Mouse (Mus musculus) thymus, adult 2 months (tissue): ENCODE data around the gene Fam92b.

Source experiments
- CTCF ChIP-seq: fragments of 200-500 bp; IDR thresholded peaks from 2 replicates; pipeline ENCODE4 v1.5.1; 2012; ENCODE audit warnings: mild to moderate bottlenecking, control low read depth, low read length, moderate library complexity, borderline replicate concordance; ENCODE audit not compliant: control insufficient read depth, poor library complexity, insufficient read depth; ENCODE audit errors: extremely low read depth
- POLR2A ChIP-seq: fragments of 200-500 bp; IDR thresholded peaks from 2 replicates; pipeline ENCODE4 v1.6.1; 2012; ENCODE audit warnings: mild to moderate bottlenecking, low read length, control low read depth, moderate library complexity; ENCODE audit not compliant: control insufficient read depth, poor library complexity, insufficient read depth; ENCODE audit errors: extremely low read depth

DNA sequence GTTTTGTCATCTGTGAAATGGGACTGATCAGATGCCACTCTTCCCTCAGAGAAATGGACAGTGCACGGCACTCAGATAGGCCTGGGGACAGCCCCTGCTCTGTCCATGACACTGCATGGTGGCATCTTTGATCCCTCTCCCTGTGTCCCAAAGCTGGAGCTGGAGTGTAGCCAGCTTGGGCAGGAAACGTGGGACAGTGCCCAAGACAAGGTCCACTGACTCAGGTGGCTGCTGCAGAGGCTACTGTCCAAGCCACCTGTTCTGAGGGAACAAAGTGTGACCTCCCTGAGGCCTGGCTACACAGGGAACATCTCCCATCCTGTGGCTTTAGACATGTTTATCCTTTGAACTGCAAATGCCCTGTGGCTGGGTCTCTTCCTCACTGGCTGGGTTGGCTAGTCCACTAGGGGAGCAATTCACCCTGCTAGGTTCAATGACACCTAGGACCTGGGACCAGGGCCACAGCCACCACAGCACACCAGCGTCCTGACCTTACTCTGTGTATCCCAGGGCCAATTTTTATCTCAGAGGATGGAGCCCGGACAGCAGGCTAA is 4.7 kb upstream of the Fam92b start:
- TF ChIP-seq POLR2A (no peak), CTCF (no peak)
